In the genomic region with DNA sequence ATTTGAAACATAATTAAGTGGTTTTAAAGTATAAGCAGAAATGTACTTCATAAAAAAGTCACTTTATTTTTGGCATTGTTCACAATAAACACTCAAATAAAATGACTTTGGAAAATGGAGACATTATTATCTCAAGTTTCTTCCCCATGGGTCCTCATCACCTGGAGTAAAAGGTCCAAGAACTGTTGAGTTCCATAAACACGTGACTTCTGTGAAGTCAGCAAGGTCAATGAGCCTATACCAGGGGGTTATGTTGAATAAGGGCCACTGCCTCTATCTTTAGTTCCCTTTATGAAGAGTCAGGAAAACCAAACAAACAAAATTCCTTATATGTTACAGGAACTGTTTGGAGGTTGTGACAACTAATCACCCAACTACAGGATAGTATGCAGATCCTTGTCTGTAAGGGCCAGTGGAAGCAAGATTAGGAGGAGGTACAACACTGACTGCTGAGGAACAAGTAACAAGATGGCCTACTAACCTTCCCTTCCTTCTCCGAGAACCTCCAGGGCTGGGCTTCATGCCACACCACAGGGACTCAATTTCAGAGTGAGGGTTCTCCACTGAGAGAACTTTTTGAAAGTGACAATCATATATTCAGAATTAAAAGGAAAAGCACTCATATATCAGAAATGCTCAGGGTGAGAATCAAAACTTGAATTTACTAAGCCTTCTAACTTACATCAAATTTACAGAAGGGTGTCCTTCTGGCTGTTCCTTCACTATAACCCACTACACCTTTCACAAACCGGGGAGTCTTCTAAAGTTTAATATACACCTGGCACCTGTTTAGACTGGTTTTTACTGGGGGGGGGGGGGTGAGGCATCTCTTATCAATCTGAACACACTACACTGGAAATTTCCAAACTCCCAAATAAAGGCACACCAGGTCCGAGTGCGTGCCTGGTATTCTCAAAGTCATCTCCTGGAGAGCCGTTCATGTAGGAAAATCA, we compare ENCODE assay signal across 7 mouse cellular contexts.
A peak's percentile ranks its signal among the peaks of the same experiment; 100 is the strongest.
DNase-seq lines count a peak whose midpoint lies in the region; ATAC-seq and TF ChIP-seq lines count a peak whose summit lies in the region.

No protein-coding gene starts in this region.

- peak overlapping the region; percentile 95 for H3K4me3 ChIP-seq in testis, adult 2 months (ENCODE audit: control insufficient read depth, low read depth, low read length)
- H3K4me3 ChIP-seq in embryonic facial prominence, embryonic 10.5 days, result peak overlapping the region; percentile 79
- H3K4me3 ChIP-seq in intestine, embryonic 15.5 days (replicated peaks), result peak overlapping the region; percentile 89

- H3K9me3 ChIP-seq in embryonic facial prominence, embryonic 10.5 days, result no peaks in the 10 kb centered on the region
- H3K9me3 ChIP-seq in intestine, embryonic 15.5 days, result no peaks in the 10 kb centered on the region

- H3K4me2 ChIP-seq in intestine, embryonic 15.5 days (replicated peaks), result peak overlapping the region; percentile 77

- no peak for ATAC-seq in intestine, embryonic 15.5 days
- no peak for ATAC-seq in erythroid progenitor cell, adult 5-6 weeks (replicated peaks; ENCODE audit: low FRiP score, poor library complexity, severe bottlenecking)

- peak overlapping the region; percentile 0; the same call in 1 of the 2 replicates for H3K27ac ChIP-seq in testis, adult 2 months (ENCODE audit: control insufficient read depth, insufficient read depth, low read depth, low read length)
- no peak overlapping the region for H3K27ac ChIP-seq in embryonic facial prominence, embryonic 10.5 days (replicated peaks)
- H3K27ac ChIP-seq in intestine, embryonic 15.5 days, result 0 out of 2 replicates have a peak overlapping the region, but pooled peaks have one; percentile 93

- no peak for DNase-seq in testis, postnatal 14 days (ENCODE audit: low spot score)
- DNase-seq in embryonic facial prominence, embryonic 10.5 days (ENCODE audit: low spot score), result no peak
- DNase-seq in naive thymus-derived CD4-positive, alpha-beta T cell, adult 2 months (ENCODE audit: low read depth), result peak; percentile 16
- no peak for DNase-seq in thymus, adult 18-20 months

- TF ChIP-seq POLR2A in testis, adult 2 months (IDR thresholded peaks at IDR 0.05; ENCODE audit: control insufficient read depth, low read depth, low read length), result no peak

- H3K36me3 ChIP-seq in testis, adult 2 months (ENCODE audit: control insufficient read depth, insufficient read depth, low read length), result no peaks in the 10 kb centered on the region
- H3K36me3 ChIP-seq in embryonic facial prominence, embryonic 10.5 days (replicated peaks), result no peaks in the 10 kb centered on the region
- no peaks in the 10 kb centered on the region for H3K36me3 ChIP-seq in intestine, embryonic 15.5 days

- no peak for TF ChIP-seq CTCF in testis, adult 2 months (IDR thresholded peaks at IDR 0.05; ENCODE audit: control insufficient read depth, insufficient read depth, insufficient replicate concordance, low read depth, low read length)

- 53% methylated on average over 6 of the region's 6 CpGs for WGBS in embryonic facial prominence, embryonic 10.5 days
- WGBS in intestine, embryonic 15.5 days, result 35% methylated on average over 6 of the region's 6 CpGs

- H3K27me3 ChIP-seq in testis, adult 2 months (ENCODE audit: control insufficient read depth, insufficient read depth, low read length), result no peaks in the 10 kb centered on the region
- H3K27me3 ChIP-seq in embryonic facial prominence, embryonic 10.5 days (replicated peaks; ENCODE audit: low read depth, poor library complexity, severe bottlenecking), result no peaks in the 10 kb centered on the region
- H3K27me3 ChIP-seq in intestine, embryonic 15.5 days (replicated peaks), result no peaks in the 10 kb centered on the region

- peaks cover 3% of the 10 kb centered on the region for H3K4me1 ChIP-seq in testis, adult 2 months (ENCODE audit: control insufficient read depth, insufficient read depth, low read length)
- peaks cover 14% of the 10 kb centered on the region for H3K4me1 ChIP-seq in embryonic facial prominence, embryonic 10.5 days
- no peaks in the 10 kb centered on the region for H3K4me1 ChIP-seq in intestine, embryonic 15.5 days (replicated peaks)

- H3K9ac ChIP-seq in intestine, embryonic 15.5 days, result peak overlapping the region; percentile 87
